Mouse (Mus musculus): ENCODE measurements around the gene Wdtc1.
A peak's percentile ranks its signal among the peaks of the same experiment; 100 is the strongest.

Gene Wdtc1

DNA sequence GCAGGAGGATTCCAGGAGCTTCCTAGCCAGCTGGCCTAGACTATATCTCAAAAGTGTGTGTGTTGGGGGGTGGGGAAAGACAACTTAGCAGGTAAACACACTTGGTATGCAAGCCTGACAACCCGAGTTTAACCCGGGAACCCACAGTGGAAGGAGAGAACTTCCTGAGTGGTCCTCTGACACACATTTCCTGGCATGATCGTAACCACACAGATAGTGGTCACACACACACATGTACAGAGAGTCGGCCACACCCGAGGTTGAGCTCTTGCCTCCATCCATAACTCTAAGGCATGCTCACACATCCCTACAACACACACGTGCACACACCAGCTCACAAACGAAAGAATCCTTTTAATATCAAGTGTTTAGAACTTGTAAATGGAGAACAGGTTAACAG lies 25.2 kb downstream of the Wdtc1 start:
- DNase-seq (ENCODE audit: low spot score): no peak

DNA sequence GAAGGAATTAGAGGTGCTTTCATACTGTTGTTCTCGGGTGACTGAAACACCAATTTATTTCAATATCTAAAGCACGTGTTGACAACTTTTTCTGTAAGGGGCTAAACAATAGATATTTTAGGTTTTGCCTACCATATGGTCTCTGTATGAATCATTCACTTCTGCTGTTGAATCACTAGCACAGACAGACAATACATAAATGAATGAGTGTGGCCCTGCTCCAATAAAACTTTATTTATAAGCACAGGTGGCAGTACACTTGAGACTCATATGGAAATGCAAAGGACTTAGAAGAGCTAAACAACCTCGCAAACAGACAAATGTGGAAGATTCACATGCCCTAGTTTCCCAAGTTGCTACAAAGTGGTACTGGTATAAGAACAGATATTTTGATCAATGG lies 33.6 kb downstream of the Wdtc1 start:
- DNase-seq (ENCODE audit: low spot score): no peak

DNA sequence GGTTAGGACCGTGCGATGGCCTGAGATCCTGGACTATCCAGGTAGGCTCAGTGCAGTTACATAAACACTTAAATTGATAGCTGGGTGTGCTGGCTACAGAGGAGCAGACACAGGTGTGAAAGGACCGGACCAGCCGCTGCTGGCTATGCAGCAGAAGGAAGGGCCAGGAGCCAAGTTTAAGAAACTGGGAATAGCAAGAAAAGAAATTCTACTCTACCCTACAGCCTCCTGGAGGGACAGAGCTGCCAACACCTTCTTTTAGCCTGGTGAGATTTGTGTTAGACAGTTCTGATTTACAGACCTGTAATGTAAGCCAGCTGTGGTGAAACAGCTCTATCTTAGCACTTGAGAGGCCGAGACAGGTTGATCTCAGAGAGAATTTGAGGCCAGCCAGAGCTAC lies 37.3 kb downstream of the Wdtc1 start:
- DNase-seq (ENCODE audit: low spot score): no peak

DNA sequence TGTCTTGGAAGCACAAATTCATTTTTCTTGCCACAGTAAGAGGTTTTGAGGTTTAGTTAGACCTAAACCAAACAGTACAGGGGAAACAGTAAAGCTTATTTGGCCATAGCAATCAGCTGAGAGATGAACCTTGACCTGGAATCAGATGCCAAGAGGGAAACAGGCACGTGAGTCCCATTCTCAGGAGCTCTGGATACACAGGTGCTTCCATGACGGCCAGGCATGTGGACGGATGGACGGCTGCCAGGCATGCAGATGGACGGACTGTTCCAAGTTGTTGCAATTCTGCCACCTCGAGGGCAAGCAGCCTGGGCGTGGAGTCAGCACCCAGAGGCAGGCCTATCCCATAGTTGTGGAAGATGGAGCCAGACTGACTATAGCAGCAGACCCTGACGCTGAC lies 38.4 kb downstream of the Wdtc1 start:
- peak; percentile 78 for DNase-seq (ENCODE audit: low spot score)

DNA sequence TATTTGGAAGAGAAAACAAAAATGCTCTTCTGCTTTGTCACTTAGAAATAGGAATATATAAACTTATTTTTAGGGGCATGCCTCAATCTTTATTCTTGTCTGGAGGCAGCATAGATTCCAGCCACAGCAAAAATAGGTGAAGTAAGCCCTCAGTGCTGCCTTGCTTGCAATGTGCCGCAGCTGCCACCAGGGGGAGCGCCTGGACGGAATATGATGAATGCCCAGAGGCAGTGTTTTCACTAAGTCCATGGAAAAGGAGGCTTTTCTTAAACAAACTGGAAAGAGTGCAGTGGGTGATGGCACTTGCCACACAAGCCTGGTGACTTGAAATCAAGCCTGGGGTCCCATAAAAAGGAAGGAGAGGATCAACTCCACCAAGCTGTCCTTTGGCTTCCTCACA lies 43.3 kb downstream of the Wdtc1 start:
- DNase-seq (ENCODE audit: low spot score): peak; percentile 68

DNA sequence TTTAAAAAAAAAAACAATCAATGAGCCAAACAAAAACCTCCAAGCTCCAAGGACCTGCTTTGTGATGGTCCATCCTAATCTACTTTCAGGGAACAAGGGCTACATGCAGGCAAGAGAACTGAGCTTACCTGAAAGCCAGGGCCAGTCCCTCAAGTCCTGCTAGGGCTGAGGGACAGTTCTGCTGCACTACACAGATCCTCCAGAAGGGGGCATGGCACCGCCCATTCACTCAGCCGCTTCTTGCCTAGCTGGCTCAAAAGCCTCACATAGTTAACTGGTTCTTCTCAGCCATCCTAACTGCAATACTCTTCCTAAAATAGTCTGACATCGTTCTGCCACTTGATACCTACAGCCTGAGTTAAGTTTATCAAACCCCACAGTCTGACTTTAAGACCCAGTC lies 46.0 kb downstream of the Wdtc1 start:
- no peak for DNase-seq (ENCODE audit: low spot score)

DNA sequence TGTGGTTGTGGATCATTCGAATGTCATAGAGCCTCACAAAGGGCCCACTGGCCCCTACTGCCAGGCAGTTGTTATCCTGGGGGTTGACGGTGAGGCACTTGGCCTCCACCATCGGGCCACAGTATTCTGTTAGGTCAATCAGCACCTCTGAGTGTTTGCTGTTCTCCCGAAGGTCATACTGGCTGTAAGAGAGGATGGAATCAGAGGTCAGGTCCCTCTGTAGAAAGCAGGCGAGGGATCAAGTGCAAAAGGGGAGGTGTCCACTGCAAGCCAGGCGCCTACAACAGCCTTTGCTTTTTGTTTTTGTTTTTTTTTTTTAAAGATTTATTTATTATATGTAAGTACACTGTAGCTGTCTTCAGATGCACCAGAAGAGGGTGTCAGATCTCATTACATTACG lies 47.5 kb downstream of the Wdtc1 start:
- no peak for DNase-seq (ENCODE audit: low spot score)

DNA sequence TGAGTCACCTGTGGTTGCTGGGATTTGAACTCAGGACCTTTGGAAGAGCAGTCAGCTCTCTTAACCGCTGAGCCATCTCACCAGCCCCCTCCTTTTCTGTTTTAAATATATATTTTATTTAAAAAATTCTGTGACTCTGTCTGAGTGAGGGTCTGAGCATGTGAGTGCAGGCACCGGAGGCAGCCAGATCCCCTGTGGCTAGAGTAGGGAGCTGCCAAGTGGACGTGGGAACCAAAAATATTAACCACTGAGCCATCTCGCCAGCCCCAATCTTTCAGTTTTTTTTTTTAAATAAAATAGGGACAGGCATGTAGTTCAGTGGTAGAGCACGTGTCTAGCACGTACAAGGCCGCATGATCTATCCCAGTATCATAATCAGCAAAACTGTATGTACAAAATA lies 48.5 kb downstream of the Wdtc1 start:
- DNase-seq (ENCODE audit: low spot score): no peak

DNA sequence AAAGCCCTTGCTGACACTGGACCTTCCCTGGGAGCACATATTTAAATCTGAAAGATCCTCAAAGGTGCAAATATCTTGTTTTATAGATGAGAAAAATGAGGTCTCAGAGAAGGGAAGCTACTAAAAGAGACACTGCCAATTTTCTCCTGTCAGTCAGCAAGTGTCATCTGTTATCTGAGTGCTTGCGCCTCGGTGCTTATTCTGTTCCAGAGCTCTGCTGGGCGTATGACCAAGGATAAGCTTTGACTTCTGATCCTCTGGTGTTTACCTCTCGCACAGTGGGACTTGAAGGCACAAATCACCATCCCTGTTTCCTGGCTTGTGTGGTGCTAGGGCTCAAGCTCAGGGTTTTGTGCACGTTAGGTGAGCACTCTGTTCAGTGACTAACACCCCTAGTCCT lies 50.6 kb downstream of the Wdtc1 start:
- no peak for DNase-seq (ENCODE audit: low spot score)

DNA sequence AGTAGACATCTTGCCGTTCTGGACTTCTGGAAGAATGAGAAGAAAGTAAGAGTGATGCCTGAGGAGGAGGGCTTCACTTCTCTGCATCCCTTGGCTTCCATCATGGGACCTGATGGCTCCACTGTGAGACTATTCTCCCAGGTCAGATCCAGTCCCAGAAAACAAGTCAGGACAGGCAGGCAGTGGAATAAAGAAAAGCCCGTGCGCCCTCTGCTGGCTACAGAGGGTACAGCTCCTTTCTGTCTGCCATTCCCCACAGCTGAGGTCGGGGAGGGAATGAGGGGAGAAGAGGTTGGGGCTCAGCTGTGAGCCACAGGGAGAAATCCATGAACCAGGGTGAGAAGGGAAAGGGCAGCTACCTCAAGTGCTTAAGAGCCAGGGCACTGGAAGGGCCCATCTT lies 51.5 kb downstream of the Wdtc1 start:
- no peak for DNase-seq (ENCODE audit: low spot score)

DNA sequence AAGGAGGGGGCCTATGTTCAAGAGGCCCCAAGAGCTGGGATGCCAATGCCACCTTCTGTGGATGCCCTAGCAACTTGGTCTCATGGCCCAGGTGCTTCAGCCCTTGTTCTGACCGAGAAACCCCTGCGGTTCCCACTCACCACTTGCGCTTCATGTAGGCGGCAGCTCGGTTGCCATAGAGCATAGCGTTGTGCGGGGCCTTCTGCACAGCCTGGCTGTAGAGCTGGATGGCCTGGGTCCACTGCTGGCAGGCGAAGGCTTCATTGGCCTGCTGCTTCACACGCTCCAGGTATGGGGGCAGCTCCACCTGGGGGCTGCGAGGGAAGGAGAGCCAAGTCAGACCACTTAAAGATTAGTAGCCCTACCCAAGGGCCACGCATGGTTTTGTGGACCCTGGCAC lies 52.9 kb downstream of the Wdtc1 start:
- DNase-seq (ENCODE audit: low spot score): no peak

DNA sequence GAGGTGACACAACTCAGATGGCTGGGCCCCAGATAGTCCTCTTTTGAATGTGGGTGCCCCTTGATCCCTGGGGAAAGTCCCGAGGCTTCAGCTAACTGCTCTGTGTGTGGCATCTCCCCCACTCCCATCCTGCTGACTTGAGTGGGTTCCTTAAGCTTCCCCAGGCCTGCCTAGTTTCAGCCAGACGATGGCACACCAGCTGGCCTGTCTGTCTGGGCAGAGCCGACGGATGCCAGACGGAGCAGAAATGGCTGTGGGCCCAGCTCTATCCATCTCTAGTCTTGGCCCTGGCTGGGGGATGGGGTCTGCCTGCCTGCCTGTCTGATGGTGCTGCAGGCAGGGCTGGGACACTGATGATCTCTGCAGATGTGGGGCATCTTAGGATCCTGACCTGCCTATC lies 53.6 kb downstream of the Wdtc1 start:
- DNase-seq (ENCODE audit: low spot score): no peak

DNA sequence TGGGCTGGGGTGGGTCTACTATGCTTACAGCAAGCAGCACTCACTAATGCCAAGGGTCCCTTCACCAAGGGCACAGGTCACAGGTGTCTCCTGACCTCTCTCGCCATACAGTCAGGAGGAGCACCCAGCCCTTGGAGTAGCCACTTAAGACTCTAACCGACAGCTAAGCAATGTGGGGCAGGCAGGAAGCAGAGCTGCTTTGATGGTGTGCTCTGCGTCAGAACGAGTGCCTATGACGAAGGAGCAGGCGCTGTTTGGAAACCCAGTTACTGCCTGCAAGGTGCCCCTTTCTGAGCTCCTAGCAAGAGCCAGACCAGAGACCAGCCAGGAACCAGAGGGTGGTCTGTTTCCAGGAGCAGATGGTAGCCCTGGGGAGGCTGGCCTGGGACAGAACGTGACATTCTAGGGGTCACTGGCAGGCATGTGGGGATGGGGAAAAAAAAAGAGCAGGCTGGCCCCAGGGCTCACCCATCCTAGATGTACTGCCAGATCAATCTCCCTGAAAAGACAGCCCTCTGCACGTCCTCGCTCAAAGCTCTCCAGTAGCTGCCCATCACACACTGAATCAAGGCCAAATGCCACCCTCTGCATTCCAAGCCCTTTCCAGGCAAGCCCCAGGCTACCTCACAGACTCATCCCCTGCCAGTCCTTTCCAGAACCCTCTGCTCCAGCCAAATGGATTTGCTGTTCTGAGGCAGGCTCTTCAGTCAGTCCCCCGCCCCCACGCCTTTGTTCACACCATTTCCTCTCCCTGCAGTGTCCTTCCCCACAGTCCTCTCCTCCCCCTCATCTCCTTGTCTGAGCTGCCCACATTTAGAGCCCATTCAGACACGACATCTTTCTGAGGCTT lies 54.5 kb downstream of the Wdtc1 start:
- DNase-seq (ENCODE audit: low spot score): peak; percentile 64

DNA sequence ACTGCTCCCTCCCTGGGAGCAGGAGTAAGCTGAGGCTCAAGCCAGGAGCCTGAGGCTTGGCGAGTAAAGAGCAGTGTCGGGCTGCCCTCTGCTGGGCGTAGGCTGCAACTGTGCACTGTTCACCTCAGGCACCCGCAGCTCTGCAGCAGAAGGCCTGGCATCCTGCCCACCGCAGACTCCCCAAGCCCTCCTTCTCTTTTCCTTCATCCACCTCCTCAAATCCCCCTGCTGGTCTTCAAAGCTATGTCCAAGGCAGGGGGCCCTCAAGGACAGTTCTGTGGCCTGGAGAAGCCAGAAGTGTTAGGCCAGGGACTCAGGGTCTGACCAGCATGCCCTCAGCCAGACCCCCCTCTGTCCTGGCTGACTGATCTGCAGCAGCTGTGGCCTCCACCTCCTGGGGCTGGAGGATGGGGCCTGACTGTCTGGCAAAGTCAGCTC lies 55.5 kb downstream of the Wdtc1 start:
- DNase-seq (ENCODE audit: low spot score): peak; percentile 61

DNA sequence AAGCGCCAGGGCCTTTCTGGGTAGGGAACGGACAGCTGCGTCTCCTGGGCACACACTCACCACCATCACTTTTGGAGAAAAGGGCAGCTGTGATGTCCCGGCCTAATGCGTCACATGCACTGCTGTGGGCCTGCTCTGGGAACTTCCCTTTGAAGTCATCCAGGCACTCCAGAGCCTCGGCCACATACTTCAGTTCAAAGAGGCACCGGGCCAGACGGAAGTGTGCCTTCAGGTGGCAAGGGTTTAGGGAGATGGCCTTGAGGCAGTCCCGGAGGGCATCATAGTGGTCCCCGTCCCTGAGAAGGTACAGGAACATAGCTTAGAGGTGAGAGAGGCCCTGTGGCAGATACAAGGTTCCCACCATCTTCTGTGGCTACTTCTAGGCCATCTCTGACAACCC lies 55.9 kb downstream of the Wdtc1 start:
- DNase-seq (ENCODE audit: low spot score): no peak

DNA sequence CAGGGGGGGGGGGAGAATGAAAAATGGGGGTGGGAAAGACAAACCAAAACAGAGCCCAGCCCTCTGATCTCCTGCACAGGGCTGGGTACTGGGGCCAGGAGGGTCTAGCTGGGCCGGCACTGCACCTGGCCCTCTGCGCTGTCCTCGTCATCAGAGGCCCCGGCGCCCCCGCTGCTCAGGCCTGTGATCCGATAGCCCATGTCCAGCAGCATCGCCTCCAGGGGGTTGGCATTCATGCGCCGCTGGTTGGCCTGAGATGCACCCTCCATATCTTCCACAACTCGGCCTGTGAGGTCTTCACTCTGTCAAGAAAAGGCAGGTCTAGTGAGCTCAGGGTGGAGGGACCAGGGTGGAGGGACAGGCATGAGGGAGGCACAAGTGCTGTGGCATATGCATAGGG lies 59.2 kb downstream of the Wdtc1 start:
- no peak for DNase-seq (ENCODE audit: low spot score)

DNA sequence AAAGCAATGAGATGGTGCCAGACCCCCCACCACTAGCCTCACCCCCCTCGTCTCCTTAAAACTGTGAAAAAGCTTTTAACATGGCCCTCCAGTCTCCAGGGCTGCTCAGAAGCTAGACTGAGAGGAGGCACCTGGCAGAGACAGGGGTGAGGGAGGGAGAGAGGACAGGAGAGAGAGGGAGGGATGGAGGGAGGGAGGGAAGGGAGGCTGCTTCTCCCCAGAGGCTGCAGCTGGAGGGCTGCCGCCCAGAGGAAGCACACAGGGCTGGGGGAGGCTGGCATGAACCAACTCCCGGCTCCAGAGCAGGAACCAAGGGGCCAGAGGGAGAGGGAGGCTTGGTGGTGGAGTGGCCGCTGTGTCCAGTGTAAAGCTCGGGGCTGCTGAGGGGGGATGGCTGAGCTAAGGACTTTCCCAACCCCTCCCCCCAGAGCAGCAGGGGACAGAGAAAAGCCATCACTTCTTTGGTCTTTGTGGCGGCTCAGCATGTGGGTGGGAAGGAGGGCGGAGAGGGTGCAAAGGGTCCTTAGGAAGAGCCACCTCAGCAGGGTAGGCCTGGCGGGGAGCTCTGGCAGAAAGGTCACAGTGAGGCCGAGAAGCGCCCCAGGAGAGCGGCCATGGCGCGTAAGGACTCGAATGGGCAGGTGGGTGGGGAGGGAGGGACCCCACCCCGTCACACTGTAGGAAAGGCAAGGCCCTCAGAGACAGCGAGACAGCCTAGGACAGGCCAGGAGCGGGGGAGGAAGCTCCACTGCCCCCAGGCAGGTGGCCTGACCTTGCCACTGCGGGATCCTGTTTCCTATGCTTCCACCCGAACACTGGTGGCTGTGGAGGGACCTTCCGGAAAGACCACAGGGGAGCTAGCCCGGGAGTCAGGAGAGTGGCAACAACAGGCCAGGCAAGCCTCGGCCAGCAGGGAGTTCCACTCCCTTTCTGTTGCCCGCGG lies 60.1 kb downstream of the Wdtc1 start:
- peak; percentile 43 for DNase-seq (ENCODE audit: low spot score)

DNA sequence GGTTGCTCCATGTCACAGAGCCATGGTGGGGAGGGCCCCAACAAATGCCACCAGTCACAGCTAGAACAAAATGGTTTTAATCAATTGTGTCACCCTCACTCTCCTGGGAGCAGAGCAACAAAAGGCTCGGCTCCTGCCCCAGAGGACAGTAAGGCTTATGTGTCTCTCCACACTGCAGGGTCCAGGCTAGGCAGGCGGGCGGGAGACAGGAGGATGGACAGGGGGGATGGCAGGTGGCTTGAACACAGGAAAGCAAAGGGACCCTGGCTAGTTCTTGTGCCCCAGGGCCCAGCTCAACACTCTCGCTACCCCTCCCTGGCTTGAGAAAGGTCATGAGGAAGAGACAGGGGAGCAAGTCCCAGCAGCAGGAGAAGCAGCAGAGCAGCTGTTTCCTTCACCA lies 60.9 kb downstream of the Wdtc1 start:
- no peak for DNase-seq (ENCODE audit: low spot score)

DNA sequence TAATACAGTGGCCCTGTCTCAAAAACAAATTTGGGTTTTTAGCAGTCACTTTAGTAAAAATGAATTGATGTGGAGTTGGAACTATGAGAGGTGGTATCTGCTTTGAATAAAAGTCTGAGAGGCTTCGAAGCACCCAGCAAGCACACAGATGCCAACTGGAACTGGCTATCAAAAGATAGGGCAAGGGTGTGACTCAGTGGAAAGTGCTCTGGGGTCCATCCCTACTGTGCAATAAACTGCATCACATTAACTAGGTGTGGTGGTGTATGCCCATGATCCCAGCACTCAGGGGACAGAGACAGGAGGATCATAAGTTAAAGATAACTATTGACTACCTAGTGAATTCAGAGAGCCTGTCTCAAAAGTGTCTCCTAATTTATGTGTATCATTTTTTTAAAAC lies 62.0 kb downstream of the Wdtc1 start:
- no peak for DNase-seq (ENCODE audit: low spot score)

DNA sequence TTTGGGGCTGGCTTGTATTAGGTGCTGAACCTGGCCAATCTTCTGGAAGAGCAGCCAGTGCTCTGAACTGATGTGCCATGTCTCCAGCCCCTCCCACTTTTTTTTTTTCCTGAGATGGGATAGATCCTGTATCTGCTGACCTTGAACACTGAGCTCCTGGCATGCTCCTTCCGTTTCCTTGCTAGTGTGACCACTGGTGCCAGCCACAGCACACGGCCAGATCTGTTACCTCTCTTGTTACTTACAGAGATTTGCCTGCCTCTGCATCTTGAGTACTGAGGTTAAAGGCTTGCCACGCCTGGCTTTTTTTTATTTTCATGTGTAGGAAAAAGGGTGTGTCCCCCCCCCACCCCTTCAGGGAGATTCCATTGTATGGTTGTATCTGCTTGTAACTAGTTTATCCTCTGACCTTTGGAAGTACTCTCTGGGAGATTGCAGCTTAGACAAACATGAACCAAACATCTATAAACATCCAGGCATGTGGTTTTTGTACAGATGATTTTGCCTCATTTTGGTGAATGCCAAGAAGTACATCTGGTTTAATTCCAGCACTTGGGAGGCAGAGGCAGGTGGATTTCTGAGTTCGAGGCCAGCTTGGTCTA lies 66.7 kb downstream of the Wdtc1 start:
- no peak for DNase-seq (ENCODE audit: low spot score)

DNA sequence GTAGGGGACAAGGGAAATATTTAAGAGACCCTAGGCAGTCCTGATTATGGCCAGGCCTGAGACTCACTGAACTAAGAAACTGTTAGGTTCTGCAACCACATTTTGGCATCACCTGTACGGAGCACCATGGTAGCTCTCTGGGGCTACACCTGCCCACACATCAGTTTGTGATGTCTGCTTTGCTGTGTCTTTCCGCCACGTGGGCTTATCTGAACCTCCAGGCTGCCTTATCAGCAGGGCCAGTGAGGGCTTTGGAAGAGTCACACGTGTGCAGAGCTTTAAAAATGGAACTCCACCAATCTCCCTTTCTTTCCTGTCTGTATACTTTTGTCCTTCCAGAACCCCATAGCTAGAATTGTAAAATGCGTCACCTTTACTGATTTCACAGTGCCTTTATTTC lies 67.3 kb downstream of the Wdtc1 start:
- DNase-seq (ENCODE audit: low spot score): no peak

DNA sequence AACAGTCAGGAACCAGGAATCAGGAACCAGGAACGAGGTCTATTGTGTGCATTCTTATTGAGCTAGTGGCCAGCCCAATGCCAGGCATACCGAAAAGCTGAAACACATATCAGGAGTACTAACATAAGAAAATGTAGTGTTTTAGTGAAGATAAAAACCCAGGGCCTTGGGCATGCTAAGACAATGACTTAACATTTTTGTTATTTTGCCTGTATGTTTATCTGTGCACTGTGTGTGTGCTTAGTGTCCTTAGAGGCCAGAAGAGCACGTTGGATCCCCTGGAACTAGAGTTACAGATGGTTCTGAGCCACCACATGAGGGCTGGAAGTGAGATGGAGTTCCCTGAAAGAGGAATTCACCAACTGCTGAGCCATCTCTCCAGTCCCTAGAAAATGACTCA lies 68.0 kb downstream of the Wdtc1 start:
- no peak for DNase-seq (ENCODE audit: low spot score)

DNA sequence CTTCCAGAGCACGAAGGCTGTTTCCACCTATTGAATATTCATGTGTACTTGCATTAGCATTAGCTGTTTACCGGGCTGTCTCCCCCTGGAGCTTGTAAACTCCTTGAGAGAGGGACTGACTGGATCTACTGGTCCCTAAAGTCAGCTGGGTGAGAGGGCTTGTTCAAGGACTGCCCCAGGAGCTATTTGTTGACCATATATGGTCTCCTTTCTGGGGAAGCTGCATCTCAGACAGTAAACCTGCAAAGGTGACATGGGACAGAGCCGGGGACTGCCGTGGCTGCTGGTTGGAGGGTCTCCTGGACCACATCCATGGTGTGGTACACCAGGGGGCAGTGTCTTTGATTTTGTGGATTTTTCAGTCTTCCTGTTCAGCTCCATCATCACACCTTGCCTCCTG lies 70.6 kb downstream of the Wdtc1 start:
- DNase-seq (ENCODE audit: low spot score): no peak
